ENCODE assay signal across 18 mouse cellular contexts in the genomic region with DNA sequence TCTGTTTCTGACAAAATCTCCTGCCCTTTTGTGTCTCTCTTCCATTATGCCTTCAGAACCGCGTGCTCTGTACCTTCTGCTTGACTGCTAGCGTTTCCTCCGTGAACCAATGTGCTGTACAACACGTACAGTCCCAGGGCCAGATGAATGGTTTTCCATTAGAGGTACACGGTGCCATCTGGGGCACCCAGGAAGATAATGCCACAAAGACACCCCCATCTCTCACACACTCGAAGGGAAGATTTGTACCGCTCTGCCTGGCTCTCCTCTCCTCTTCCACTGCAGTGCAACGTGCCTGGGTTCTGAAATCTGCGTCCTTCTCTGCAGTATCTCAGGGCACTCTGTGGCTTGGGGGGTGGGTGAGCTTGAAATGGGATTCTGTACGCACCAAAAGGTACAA.
DNase-seq lines count a peak whose midpoint lies in the region; ATAC-seq lines count a peak whose summit lies in the region.
"Had no signal": no experiment of that assay in that cellular context is flagged by ENCODE, and none has a peak within 500 bp of the region (broad histone marks: within the 10 kb centered on the region; RNA-seq: fewer than 3 reads in every experiment).

No protein-coding gene starts in this region.

- H3K36me3 ChIP-seq in forebrain, embryonic 12.5 days (replicated peaks): no peaks in the 10 kb centered on the region
- H3K36me3 ChIP-seq in hindbrain, embryonic 10.5 days: no peaks in the 10 kb centered on the region
- H3K36me3 ChIP-seq in midbrain, embryonic 10.5 days: no peaks in the 10 kb centered on the region
- H3K36me3 ChIP-seq in neural tube, embryonic 13.5 days: no peaks in the 10 kb centered on the region
- H3K36me3 ChIP-seq in liver, embryonic 12.5 days: no peaks in the 10 kb centered on the region
- H3K36me3 ChIP-seq: kidney, embryonic 15.5 days; limb, embryonic 15.5 days; stomach, embryonic 15.5 days had no signal

- H3K9ac ChIP-seq in forebrain, embryonic 12.5 days: no peak overlapping the region
- peak overlapping the region; percentile 47; the same call in 1 of the 2 replicates for H3K9ac ChIP-seq in neural tube, embryonic 13.5 days
- no peak overlapping the region for H3K9ac ChIP-seq in liver, embryonic 12.5 days
- H3K9ac ChIP-seq: kidney, embryonic 15.5 days; limb, embryonic 15.5 days; stomach, embryonic 15.5 days had no signal

- H3K4me1 ChIP-seq in forebrain, embryonic 12.5 days: peaks cover 21% of the 10 kb centered on the region
- peaks cover 11% of the 10 kb centered on the region for H3K4me1 ChIP-seq in hindbrain, embryonic 10.5 days (replicated peaks)
- peaks cover 22% of the 10 kb centered on the region for H3K4me1 ChIP-seq in midbrain, embryonic 10.5 days
- peaks cover 42% of the 10 kb centered on the region for H3K4me1 ChIP-seq in neural tube, embryonic 13.5 days (replicated peaks)
- no peaks in the 10 kb centered on the region for H3K4me1 ChIP-seq in liver, embryonic 12.5 days
- H3K4me1 ChIP-seq: kidney, embryonic 15.5 days; limb, embryonic 15.5 days; stomach, embryonic 15.5 days had no signal

- H3K9me3 ChIP-seq in forebrain, embryonic 12.5 days: no peaks in the 10 kb centered on the region
- H3K9me3 ChIP-seq in hindbrain, embryonic 10.5 days: no peaks in the 10 kb centered on the region
- H3K9me3 ChIP-seq in midbrain, embryonic 10.5 days (replicated peaks): no peaks in the 10 kb centered on the region
- no peaks in the 10 kb centered on the region for H3K9me3 ChIP-seq in neural tube, embryonic 13.5 days
- no peaks in the 10 kb centered on the region for H3K9me3 ChIP-seq in liver, embryonic 12.5 days (replicated peaks)
- H3K9me3 ChIP-seq: kidney, embryonic 15.5 days; limb, embryonic 15.5 days; stomach, embryonic 15.5 days had no signal

- 26% methylated on average over 11 of the region's 11 CpGs for WGBS in forebrain, embryonic 12.5 days
- WGBS in hindbrain, embryonic 10.5 days: 67% methylated on average over 11 of the region's 11 CpGs
- WGBS in midbrain, embryonic 10.5 days: 54% methylated on average over 11 of the region's 11 CpGs
- WGBS in neural tube, embryonic 13.5 days: 20% methylated on average over 11 of the region's 11 CpGs
- WGBS in liver, embryonic 12.5 days (ENCODE audit: insufficient replicate concordance): 60% methylated on average over 11 of the region's 11 CpGs

- H3K4me2 ChIP-seq in forebrain, embryonic 12.5 days: no peak overlapping the region
- peak overlapping the region; percentile 20 for H3K4me2 ChIP-seq in neural tube, embryonic 13.5 days
- H3K4me2 ChIP-seq in liver, embryonic 12.5 days: no peak overlapping the region
- H3K4me2 ChIP-seq: kidney, embryonic 15.5 days; limb, embryonic 15.5 days; stomach, embryonic 15.5 days had no signal

- ATAC-seq in forebrain, embryonic 12.5 days (ENCODE audit: low FRiP score): peak; percentile 61
- ATAC-seq in neural tube, embryonic 13.5 days (ENCODE audit: low read depth): peak; percentile 74
- no peak for ATAC-seq in liver, embryonic 12.5 days
- ATAC-seq: CD4-positive, CD25-positive, alpha-beta regulatory T cell, adult 4 months had no signal

- H3K27me3 ChIP-seq in forebrain, embryonic 12.5 days: no peaks in the 10 kb centered on the region
- H3K27me3 ChIP-seq in hindbrain, embryonic 10.5 days (ENCODE audit: insufficient read depth, poor library complexity, severe bottlenecking): no peaks in the 10 kb centered on the region
- no peaks in the 10 kb centered on the region for H3K27me3 ChIP-seq in midbrain, embryonic 10.5 days (ENCODE audit: low read depth, poor library complexity, severe bottlenecking)
- H3K27me3 ChIP-seq in neural tube, embryonic 13.5 days: no peaks in the 10 kb centered on the region
- no peaks in the 10 kb centered on the region for H3K27me3 ChIP-seq in liver, embryonic 12.5 days (replicated peaks)
- H3K27me3 ChIP-seq: limb, embryonic 15.5 days; stomach, embryonic 15.5 days had no signal

- H3K4me3 ChIP-seq in forebrain, embryonic 12.5 days (replicated peaks): no peak overlapping the region
- no peak overlapping the region for H3K4me3 ChIP-seq in hindbrain, embryonic 10.5 days
- no peak overlapping the region for H3K4me3 ChIP-seq in midbrain, embryonic 10.5 days
- H3K4me3 ChIP-seq in neural tube, embryonic 13.5 days: no peak overlapping the region
- no peak overlapping the region for H3K4me3 ChIP-seq in liver, embryonic 12.5 days
- H3K4me3 ChIP-seq: kidney, embryonic 15.5 days; limb, embryonic 15.5 days; stomach, embryonic 15.5 days had no signal

- no peak for DNase-seq in hindbrain, embryonic 10.5 days (ENCODE audit: low spot score)
- DNase-seq in midbrain, embryonic 10.5 days (ENCODE audit: low spot score): no peak
- no peak for DNase-seq in adipocyte (ENCODE audit: low spot score)
- no peak for DNase-seq in left cerebral cortex, postnatal 36 days (ENCODE audit: low spot score in 2 of 2)
- DNase-seq: cerebellum, adult 11 months; cerebellum, postnatal 36 days; heart, adult 18-20 months; lung, adult 2 months; lung, postnatal 4 days; spleen, adult 18-20 months; thymus, postnatal 25 days had no signal

- intact Hi-C loops in left cerebral cortex, postnatal 36 days (cut with DNase I): loop anchor here (10.0 kb wide), 1 partner anchor 233 kb away; no protein-coding TSS in a partner anchor

- peak overlapping the region; percentile 61 for H3K27ac ChIP-seq in forebrain, embryonic 12.5 days
- H3K27ac ChIP-seq in hindbrain, embryonic 10.5 days: peak overlapping the region; percentile 74
- peak overlapping the region; percentile 66 for H3K27ac ChIP-seq in midbrain, embryonic 10.5 days (replicated peaks)
- H3K27ac ChIP-seq in neural tube, embryonic 13.5 days (replicated peaks): peak overlapping the region; percentile 90
- no peak overlapping the region for H3K27ac ChIP-seq in liver, embryonic 12.5 days
- H3K27ac ChIP-seq: kidney, embryonic 15.5 days; limb, embryonic 15.5 days; stomach, embryonic 15.5 days had no signal
